Mouse (Mus musculus) brain, embryonic 14.5 days (tissue): ENCODE measurements around the gene Pih1d1.

Source experiments
- CTCF ChIP-seq: fragments of 200-500 bp; IDR thresholded peaks from 2 replicates; pipeline ENCODE4 v1.5.1; 2012; ENCODE audit warnings: inconsistent platforms, mild to moderate bottlenecking, moderate library complexity, borderline replicate concordance; ENCODE audit not compliant: insufficient read depth, insufficient read length; ENCODE audit errors: extremely low read depth
- POLR2A ChIP-seq: fragments of 200-500 bp; IDR thresholded peaks from 2 replicates; pipeline ENCODE4 v1.6.1; 2012; ENCODE audit warnings: mild to moderate bottlenecking, inconsistent platforms, borderline replicate concordance; ENCODE audit not compliant: poor library complexity, insufficient read depth, insufficient read length, severe bottlenecking; ENCODE audit errors: extremely low read depth

DNA sequence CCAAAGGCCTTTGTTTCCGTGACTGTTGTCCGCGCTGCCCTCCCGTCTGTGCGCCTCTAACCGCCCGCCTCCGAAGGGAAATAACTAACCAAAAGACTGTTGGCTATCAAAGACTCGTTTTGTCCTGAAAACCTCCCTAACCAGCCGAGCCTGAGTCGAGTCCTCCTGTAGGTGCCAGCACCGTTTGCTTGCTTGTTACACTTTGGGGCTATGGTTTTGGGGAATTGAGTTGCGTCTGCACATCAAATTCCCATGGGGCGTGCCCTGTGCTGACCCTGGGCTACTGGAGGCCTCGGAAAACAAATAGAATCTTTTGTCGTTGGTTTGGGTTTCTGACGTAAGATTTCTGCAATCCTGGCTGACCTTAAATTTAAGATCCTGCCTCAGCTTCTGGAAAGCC, 24.8 kb upstream of the Pih1d1 start:
- no peak for TF ChIP-seq CTCF
- TF ChIP-seq POLR2A, result no peak
